Mouse (Mus musculus): Measurements from ENCODE around the gene Mdk.

DNA sequence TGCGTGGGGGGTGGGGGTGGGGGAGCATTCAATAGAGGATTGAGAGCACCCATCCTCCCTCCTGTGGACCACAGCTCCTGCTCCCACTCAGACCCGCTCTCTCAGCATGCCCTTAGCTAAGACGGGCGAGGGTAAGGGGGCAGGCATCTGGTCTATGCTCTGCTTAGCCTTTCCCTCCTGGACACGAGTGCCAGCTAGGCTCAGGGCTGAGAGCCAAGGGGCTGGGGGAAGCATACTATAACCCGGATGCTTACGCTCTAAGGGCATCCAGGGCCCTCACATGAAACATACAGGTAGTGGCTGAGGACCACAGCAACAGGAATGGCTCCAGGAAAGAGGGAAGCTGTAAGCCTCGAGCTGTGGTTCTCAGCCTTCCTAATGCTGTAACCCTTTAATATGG, 26.0 kb upstream of the Mdk start:
- TF ChIP-seq POLR2AphosphoS2 (IDR thresholded peaks at IDR 0.05; ENCODE audit: insufficient read length, low read depth) (no peak), POLR2A (IDR thresholded peaks at IDR 0.05; ENCODE audit: insufficient read length, low read depth) (no peak), E2F4 (IDR thresholded peaks at IDR 0.05; ENCODE audit: insufficient read depth) (no peak), MYOD1 (IDR thresholded peaks at IDR 0.05; ENCODE audit: control insufficient read depth in 1 of 3, insufficient read length in 2 of 3, low read depth in 2 of 3) (no peak), TCF12 (IDR thresholded peaks at IDR 0.05; ENCODE audit: insufficient read depth, poor library complexity, severe bottlenecking) (no peak), TCF3 (IDR thresholded peaks at IDR 0.05; ENCODE audit: insufficient read length, low read depth) (no peak), USF1 (IDR thresholded peaks at IDR 0.05; ENCODE audit: low read depth) (no peak), MAX (IDR thresholded peaks at IDR 0.05; ENCODE audit: low read depth) (no peak)

Measured in myocyte (in vitro differentiated cells).